Mouse (Mus musculus) R1 (cell line): ENCODE data around the gene Nyx.

Experiments
- DNase-seq: peaks from one replicate; pipeline ENCODE4 v3.0.0-alpha.2; 2018; ENCODE audit warnings: low read depth, low spot score

Gene Nyx

DNA sequence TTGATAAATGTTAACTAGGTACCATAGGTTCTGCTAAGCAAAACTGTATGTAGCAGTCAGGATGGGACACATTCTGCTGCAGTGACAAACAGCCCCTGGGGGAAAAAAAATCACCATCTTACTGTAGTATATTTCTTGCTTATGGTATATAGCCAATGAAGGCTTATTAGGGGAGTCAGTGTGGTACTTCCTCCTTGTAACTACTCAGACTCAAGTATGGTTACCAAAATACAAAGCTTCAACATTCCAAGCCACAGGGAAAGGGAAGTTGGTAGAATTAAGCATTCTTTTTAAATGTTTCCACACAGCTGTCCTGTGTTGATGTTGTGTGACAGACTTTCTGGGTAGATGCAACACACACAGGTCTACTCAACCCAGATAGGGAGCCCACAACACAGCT, 27.0 kb downstream of the Nyx start:
- DNase-seq: no peak

GRCm38 (mm10) chrX:13494892-13495703, 29.2 kb downstream of the Nyx start:
- DNase-seq: no peak

DNA sequence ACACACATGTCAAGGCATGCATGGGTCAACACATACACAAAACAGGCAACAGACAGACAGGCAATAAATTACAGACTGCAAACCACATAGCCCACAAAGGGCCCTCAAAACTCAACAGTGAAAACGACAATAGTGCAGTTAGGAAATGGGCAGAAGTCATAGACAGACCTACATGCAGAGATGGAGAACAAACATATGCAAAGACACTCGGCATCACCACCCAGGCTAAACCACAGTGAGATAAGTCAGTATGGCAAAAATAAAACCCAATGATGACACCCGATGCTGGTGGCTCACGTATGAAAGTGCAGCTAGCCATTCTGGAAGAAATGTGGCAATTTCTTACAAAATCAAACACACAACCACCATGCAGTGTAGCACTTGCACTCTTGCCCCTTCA, 34.4 kb downstream of the Nyx start:
- DNase-seq: no peak

DNA sequence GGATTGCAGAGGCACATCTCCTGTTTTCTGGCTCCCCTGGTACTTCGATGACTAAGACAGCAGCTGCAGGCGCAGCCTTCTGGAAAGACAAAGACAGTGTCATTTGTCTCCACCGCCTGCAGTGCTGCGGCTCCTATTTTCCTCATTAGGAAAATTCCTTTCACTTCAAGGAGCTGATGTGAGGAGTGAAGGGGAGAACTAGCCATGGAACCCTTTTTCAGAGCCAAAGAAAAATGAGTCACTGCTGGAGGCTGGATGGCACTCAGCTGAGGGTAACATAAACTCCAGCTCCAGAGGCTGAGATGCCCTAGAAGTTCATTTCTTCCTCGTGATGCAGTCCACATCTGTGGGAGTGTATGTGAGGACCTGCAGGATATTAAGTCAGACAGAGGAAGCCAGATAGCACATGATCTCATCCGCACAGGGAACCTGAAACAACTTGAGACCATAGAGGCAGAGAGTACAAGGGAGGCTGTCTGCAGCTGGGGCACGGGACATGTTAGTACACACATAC, 37.0 kb downstream of the Nyx start:
- peak; percentile 8 for DNase-seq

DNA sequence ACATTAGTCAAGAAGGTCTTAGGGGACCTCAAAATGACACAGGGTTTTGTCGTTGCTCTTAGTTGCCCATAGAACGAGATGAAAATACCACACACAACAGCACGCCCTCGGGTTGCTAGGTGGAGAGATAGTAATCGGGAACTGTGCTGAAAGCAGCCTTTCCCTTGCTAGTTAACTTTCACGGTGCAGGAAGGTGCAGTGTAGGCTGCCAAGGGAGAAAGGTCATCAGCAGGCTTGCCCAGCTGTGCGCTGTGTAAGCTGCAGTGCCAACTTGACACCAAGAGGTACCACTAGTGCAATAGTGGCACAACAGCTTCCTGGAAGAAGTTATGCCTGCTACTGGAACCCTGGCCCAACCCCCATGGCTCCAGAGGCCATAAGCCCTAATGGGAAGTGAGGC, 38.5 kb downstream of the Nyx start:
- no peak for DNase-seq

- DNase-seq: no peak
These were observed 40.5 kb downstream of the Nyx start for GRCm38 (mm10) chrX:13506376-13506775.

- DNase-seq: peak; percentile 13
These were observed 47.2 kb downstream of the Nyx start for GRCm38 (mm10) chrX:13513127-13513526.

DNA sequence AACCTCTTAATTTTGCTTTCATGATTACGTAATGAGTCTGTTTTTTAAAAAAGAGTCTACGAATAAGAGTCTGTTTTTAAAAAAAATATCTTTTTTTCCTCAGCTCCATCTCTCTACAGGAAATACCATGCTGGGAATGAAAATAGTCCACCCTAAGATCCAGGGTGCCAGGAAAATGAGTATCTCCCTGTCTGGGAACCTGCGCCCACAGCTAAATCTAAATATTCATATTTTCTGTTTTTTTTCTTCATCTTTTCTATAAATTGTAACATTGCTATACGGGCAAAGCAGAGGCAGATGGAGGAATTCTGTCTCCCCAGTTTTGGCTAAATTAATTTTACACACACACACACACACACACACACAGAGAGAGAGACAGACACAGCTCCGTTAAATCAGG, 48.0 kb downstream of the Nyx start:
- no peak for DNase-seq

GRCm38 (mm10) chrX:13516451-13516850, 50.5 kb downstream of the Nyx start:
- no peak for DNase-seq

- DNase-seq: no peak
These were observed 52.1 kb downstream of the Nyx start for GRCm38 (mm10) chrX:13518019-13518418.

- no peak for DNase-seq
These were observed 53.0 kb downstream of the Nyx start for GRCm38 (mm10) chrX:13518781-13519407.

DNA sequence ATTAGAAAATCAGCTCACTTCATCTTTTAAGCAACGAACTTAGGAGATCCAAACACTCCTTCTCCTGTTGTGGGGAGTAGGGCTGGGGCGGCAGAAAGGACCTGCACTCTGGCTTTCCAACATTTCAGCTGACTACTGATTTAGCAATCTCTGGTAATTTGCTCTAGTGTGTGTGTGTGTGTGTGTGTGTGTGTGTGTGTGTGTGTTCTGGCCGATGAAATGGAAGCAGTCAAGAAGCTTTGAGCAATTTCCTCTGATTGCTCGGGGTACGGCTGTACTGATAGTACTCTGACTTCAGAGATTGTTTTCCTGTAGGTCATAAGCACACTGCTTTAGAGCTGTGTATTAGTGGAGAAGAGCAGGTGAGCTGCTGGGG, 53.5 kb downstream of the Nyx start:
- DNase-seq: no peak

- DNase-seq: no peak
These were observed 54.7 kb downstream of the Nyx start for GRCm38 (mm10) chrX:13520566-13520965.

- no peak for DNase-seq
These were observed 55.4 kb downstream of the Nyx start for GRCm38 (mm10) chrX:13521288-13521687.
